Mouse (Mus musculus) lung, postnatal 0 days (tissue): ENCODE data around the gene Zfp518b.

Experiments used
- CTCF ChIP-seq: IDR thresholded peaks from 2 replicates; pipeline ENCODE4 v1.5.1; 2016; ENCODE audit warnings: antibody characterized with exemption, mild to moderate bottlenecking
- EP300 ChIP-seq: IDR thresholded peaks from 2 replicates; pipeline ENCODE4 v1.6.1; 2016; ENCODE audit warnings: antibody characterized with exemption, mild to moderate bottlenecking, control low read depth

- TF ChIP-seq CTCF (no peak), EP300 (no peak)
Measured at GRCm38 (mm10) chr5:38636301-38636749, 48.3 kb downstream of the Zfp518b start.
